Mouse (Mus musculus): ENCODE data around the gene Tef.

Gene Tef

GRCm38 (mm10) chr15:81802001-81802890 is at the start of gene Tef:
Tef (plus strand) TSS chr15:81802421.
- DNase-seq = peak; percentile 100

GRCm38 (mm10) chr15:81753669-81754068 is 48.6 kb upstream of the Tef start:
- no peak for DNase-seq

- peak; percentile 53 to 79 for DNase-seq
Measured at GRCm38 (mm10) chr15:81758701-81759100, 43.5 kb upstream of the Tef start.

- no peak for DNase-seq
Measured at GRCm38 (mm10) chr15:81759542-81759941, 42.7 kb upstream of the Tef start.

- DNase-seq = peak; percentile 42 to 67
Measured at GRCm38 (mm10) chr15:81760361-81761079, 41.7 kb upstream of the Tef start.

GRCm38 (mm10) chr15:81761381-81761780 is 40.8 kb upstream of the Tef start:
- DNase-seq = no peak

- DNase-seq = no peak
Measured at GRCm38 (mm10) chr15:81761959-81762358, 40.3 kb upstream of the Tef start.

- DNase-seq = no peak
Measured at GRCm38 (mm10) chr15:81764573-81764972, 37.6 kb upstream of the Tef start.

- DNase-seq = no peak
Measured at GRCm38 (mm10) chr15:81765651-81766050, 36.6 kb upstream of the Tef start.

GRCm38 (mm10) chr15:81766439-81766838 is 35.8 kb upstream of the Tef start:
- DNase-seq = no peak

GRCm38 (mm10) chr15:81769037-81769436 is 33.2 kb upstream of the Tef start:
- peak in 1 of 2 experiments; percentile 44 for DNase-seq

- DNase-seq = no peak
Measured at GRCm38 (mm10) chr15:81772431-81773120, 29.6 kb upstream of the Tef start.

GRCm38 (mm10) chr15:81774505-81775171 is 27.6 kb upstream of the Tef start:
- DNase-seq = peak; percentile 78 to 88

- DNase-seq = no peak
Measured at GRCm38 (mm10) chr15:81776631-81777422, 25.4 kb upstream of the Tef start.

- no peak for DNase-seq
Measured at GRCm38 (mm10) chr15:81781816-81782215, 20.4 kb upstream of the Tef start.

- DNase-seq = peak; percentile 60 to 74
Measured at GRCm38 (mm10) chr15:81784762-81785161, 17.5 kb upstream of the Tef start.

- no peak for DNase-seq
Measured at GRCm38 (mm10) chr15:81785701-81786100, 16.5 kb upstream of the Tef start.

GRCm38 (mm10) chr15:81787525-81787924 is 14.7 kb upstream of the Tef start:
- no peak for DNase-seq

- no peak for DNase-seq
Measured at GRCm38 (mm10) chr15:81792444-81792843, 9.8 kb upstream of the Tef start.

- DNase-seq = peak; percentile 68 to 76
Measured at GRCm38 (mm10) chr15:81796228-81796627, 6.0 kb upstream of the Tef start.

GRCm38 (mm10) chr15:81797861-81798260 is 4.4 kb upstream of the Tef start:
- peak in 1 of 2 experiments; percentile 51 for DNase-seq

GRCm38 (mm10) chr15:81798421-81798820 is 3.8 kb upstream of the Tef start:
- DNase-seq = peak; percentile 57 to 67
